Comparison of ENCODE assay signal across 26 mouse cellular contexts in the genomic region with DNA sequence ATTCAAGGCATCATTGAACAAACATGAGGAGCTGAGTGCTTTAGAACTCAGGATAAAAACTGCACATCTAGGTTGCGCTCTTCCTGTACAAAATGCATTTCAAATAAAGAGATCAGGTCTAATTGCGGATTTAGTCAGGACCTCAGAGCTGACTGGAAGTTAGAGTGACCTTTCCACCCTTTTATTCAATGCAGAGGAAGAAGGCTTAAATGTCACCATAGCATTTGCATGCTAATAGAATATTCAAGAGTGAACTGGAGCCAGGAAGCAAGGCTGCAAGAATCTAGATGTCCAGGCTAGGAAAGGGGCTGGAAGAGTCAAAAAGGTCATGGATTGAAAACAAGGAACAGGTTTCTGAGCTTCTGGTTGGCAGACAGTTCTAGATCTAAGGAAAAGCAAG.
DNase-seq lines count a peak whose midpoint lies in the region; ATAC-seq and TF ChIP-seq lines count a peak whose summit lies in the region.
"Had no signal": no experiment of that assay in that cellular context is flagged by ENCODE, and none has a peak within 500 bp of the region (broad histone marks: within the 10 kb centered on the region; RNA-seq: fewer than 3 reads in every experiment).

No protein-coding gene starts in this region.

- no peak for TF ChIP-seq POLR2A in ES-Bruce4 (IDR thresholded peaks at IDR 0.05; ENCODE audit: insufficient read depth, low read length)

- no peak overlapping the region for H3K4me2 ChIP-seq in forebrain, embryonic 16.5 days (ENCODE audit: low read length)
- H3K4me2 ChIP-seq: forebrain, embryonic 13.5 days; heart, embryonic 13.5 days; hindbrain, embryonic 14.5 days had no signal

- H3K9ac ChIP-seq in ES-Bruce4 (ENCODE audit: low read depth, poor library complexity, severe bottlenecking): no peak overlapping the region
- H3K9ac ChIP-seq in forebrain, embryonic 16.5 days (replicated peaks; ENCODE audit: low read depth, low read length): no peak overlapping the region
- H3K9ac ChIP-seq: forebrain, embryonic 13.5 days; heart, embryonic 13.5 days; hindbrain, embryonic 14.5 days had no signal

- WGBS in forebrain, embryonic 16.5 days: 74% methylated on average over 2 of the region's 2 CpGs

- peak overlapping the region; percentile 98 for H3K27ac ChIP-seq in ES-Bruce4 (ENCODE audit: insufficient read depth, low read length)
- no peak overlapping the region for H3K27ac ChIP-seq in forebrain, embryonic 16.5 days (ENCODE audit: low read length)
- H3K27ac ChIP-seq: forebrain, embryonic 10.5 days; forebrain, embryonic 13.5 days; heart, adult 2 months; heart, embryonic 10.5 days; heart, embryonic 13.5 days; hindbrain, embryonic 14.5 days; hindbrain, postnatal 0 days had no signal

- H3K4me1 ChIP-seq in ES-Bruce4 (ENCODE audit: control insufficient read depth, insufficient read depth, low read length): no peaks in the 10 kb centered on the region
- H3K4me1 ChIP-seq in forebrain, embryonic 16.5 days (replicated peaks; ENCODE audit: control insufficient read depth, insufficient read depth, low read length): no peaks in the 10 kb centered on the region
- H3K4me1 ChIP-seq: forebrain, embryonic 13.5 days; heart, embryonic 10.5 days; heart, embryonic 13.5 days had no signal

- H3K36me3 ChIP-seq in ES-Bruce4 (ENCODE audit: control insufficient read depth, insufficient read depth, low read length, poor library complexity, severe bottlenecking): no peaks in the 10 kb centered on the region
- H3K36me3 ChIP-seq in forebrain, embryonic 16.5 days (ENCODE audit: control insufficient read depth, insufficient read depth): no peaks in the 10 kb centered on the region
- H3K36me3 ChIP-seq: forebrain, embryonic 10.5 days; heart, embryonic 10.5 days; heart, embryonic 13.5 days had no signal

- no peak for ATAC-seq in forebrain, embryonic 16.5 days
- ATAC-seq: forebrain, embryonic 13.5 days; hindbrain, postnatal 0 days; inflammation-experienced regulatory T-cells, adult 6 months; intestine, embryonic 16.5 days had no signal

- H3K27me3 ChIP-seq in ES-Bruce4 (ENCODE audit: control insufficient read depth, insufficient read depth, low read length, poor library complexity, severe bottlenecking): no peaks in the 10 kb centered on the region
- no peaks in the 10 kb centered on the region for H3K27me3 ChIP-seq in forebrain, embryonic 16.5 days (replicated peaks; ENCODE audit: control insufficient read depth, insufficient read depth, low read length)
- H3K27me3 ChIP-seq: forebrain, embryonic 13.5 days; heart, embryonic 13.5 days had no signal

- H3K4me3 ChIP-seq in ES-Bruce4 (ENCODE audit: low read depth, low read length): no peak overlapping the region
- no peak overlapping the region for H3K4me3 ChIP-seq in forebrain, embryonic 16.5 days (replicated peaks; ENCODE audit: low read length)
- H3K4me3 ChIP-seq: forebrain, embryonic 10.5 days; forebrain, embryonic 13.5 days; heart, adult 2 months; heart, embryonic 10.5 days; heart, embryonic 13.5 days had no signal

- 0 out of 2 replicates have a peak, but pooled peaks have one; percentile 46 for TF ChIP-seq EP300 in ES-Bruce4 (IDR thresholded peaks at IDR 0.05; ENCODE audit: insufficient read depth, low read depth, low read length)

- DNase-seq in embryo, embryonic 10 days (ENCODE audit: low spot score): peak; percentile 6
- DNase-seq in embryo, embryonic 11 days: no peak
- peak; percentile 93 for DNase-seq in R1 (ENCODE audit: low read depth, low spot score)
- DNase-seq in urinary bladder, postnatal 25 days (ENCODE audit: low spot score): no peak
- DNase-seq: adrenal gland, adult 2 months; adrenal gland, postnatal 14 days; cerebellum, adult 11-12 months; cerebellum, adult 8-10 months; cerebellum, postnatal 10 days; cerebellum, postnatal 36 days; gastrocnemius, postnatal 10 days; gastrocnemius, postnatal 36 days; heart, adult 2 months; heart, postnatal 14 days; heart, postnatal 4 days; kidney, adult 18-20 months had no signal

- TF ChIP-seq CTCF in ES-Bruce4 (IDR thresholded peaks at IDR 0.05; ENCODE audit: low read depth, low read length): no peak

- H3K9me3 ChIP-seq in ES-Bruce4 (replicated peaks; ENCODE audit: control insufficient read depth, insufficient read depth, low read length, poor library complexity, severe bottlenecking): 0 out of 2 replicates have a peak, but pooled peaks cover 4% of the 10 kb centered on the region
- H3K9me3 ChIP-seq in forebrain, embryonic 16.5 days (ENCODE audit: control insufficient read depth, low read length): no peaks in the 10 kb centered on the region
- H3K9me3 ChIP-seq: forebrain, embryonic 10.5 days; forebrain, embryonic 13.5 days; heart, embryonic 10.5 days; heart, embryonic 13.5 days had no signal

Comparison
In these comparisons a context has a peak if more than half of its experiments do, and no peak if none do; other contexts are left out.
1. DNase-seq: peak in embryo, embryonic 10 days (single experiment) and R1 (single experiment); none in embryo, embryonic 11 days (single experiment) and urinary bladder, postnatal 25 days (single experiment).